Mouse (Mus musculus) spleen, adult 10 weeks (tissue): ENCODE measurements around the gene Ero1lb. TPM values are rescaled to one million over a fixed set of nuclear protein-coding genes. Genes with fewer than 3 reads are reported as not detected.

ENCODE experiments used
- polyA plus RNA-seq: library from polyadenylated mRNA; stranded (reverse); fragments of 350-450 nt; fragmentation: Illumina TruSeq; extraction: RNeasy Lipid Tissue Mini Kit (QIAGEN cat#74804); gene quantifications from one replicate; pipeline ENCODE4 v1.2.3, GENCODE M21; 2015; ENCODE audit warnings: low replicate concordance; ENCODE audit not compliant: insufficient read depth

Ero1lb gene
- 84.7 TPM for polyA plus RNA-seq

GRCm38 (mm10) chr13:12565621-12566390 lies at the start of gene Ero1lb:
TSS of gene Ero1lb (plus strand) at chr13:12565874.

DNA sequence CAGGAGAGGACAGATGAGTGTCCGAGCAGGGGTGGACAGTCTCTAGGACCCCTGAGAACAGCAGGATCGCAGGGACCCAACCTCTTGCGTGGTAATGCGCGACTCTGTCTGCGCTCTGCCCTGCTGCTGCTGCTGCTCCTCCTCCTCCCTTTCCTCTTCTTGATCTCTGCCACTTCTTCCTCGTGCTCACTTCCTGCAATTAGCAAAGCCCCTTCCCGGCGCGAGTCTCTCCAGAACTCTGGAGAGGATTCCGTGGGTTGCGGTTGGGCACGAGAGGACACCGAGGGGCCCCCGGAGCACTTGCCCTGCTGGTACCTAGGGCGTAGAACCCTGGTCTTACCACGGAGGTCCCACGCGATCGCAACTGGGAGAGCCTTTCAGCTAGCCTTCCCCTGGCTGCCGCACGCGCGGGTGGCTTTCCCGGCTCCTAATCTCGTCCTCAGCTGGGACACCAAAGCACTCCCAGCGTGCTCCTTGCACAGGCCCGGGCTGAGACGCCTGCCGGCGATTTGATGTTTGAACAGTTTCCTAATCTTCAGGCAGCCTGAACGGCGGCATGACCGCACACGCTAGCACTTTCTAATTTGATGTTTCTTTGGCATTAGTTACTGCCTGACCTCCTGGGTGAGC lies 45.6 kb upstream of the Ero1lb start, which contains the start of gene Edaradd:
Gene Edaradd, minus strand, starts transcription at position 484 of the 630 bp plus-strand sequence.

Other genes with a start within 250 kb of the Ero1lb start
- gene Actn2, start 225.1 kb upstream of the Ero1lb start, polyA plus RNA-seq: 1.4 TPM
- 57.3 TPM for gene Heatr1, start 170.8 kb upstream of the Ero1lb start, polyA plus RNA-seq
- 151 TPM for gene Lgals8, start 100.9 kb upstream of the Ero1lb start, polyA plus RNA-seq
- gene Edaradd, start 45.4 kb upstream of the Ero1lb start, polyA plus RNA-seq: 11.2 TPM
- gene Prl2c3, start 234.2 kb downstream of the Ero1lb start, polyA plus RNA-seq: not detected